Mouse (Mus musculus) left cerebral cortex, adult 18-20 months (tissue): ENCODE data around the gene Rundc1. TPM values are rescaled to one million over a fixed set of nuclear protein-coding genes. Genes with fewer than 3 reads are reported as not detected.
"Not testable (repeated sequence)": the region's sequence is repeated elsewhere in the genome, so short reads cannot be mapped to it uniquely, and the experiment has no call there.

Experiments
- DNase-seq, 2 experiments: peaks; one replicate each; pipeline ENCODE4 v3.0.0; 2021 to 2022; ENCODE audit warnings: low spot score in 2 of 2, mixed read lengths in 1 of 2
- long read RNA-seq, 2 experiments: library from polyadenylated mRNA; stranded (forward); transcript quantifications; one replicate each; pipeline ENCODE4 v2.0.0; 2021
- total RNA-seq, 2 experiments: library from RNA; stranded (reverse); gene quantifications; 2 replicates each; pipeline ENCODE4 v1.2.3; 2021

Gene Rundc1
- 10 to 100 TPM; 40.9 to 46.9 TPM for total RNA-seq
- long read RNA-seq, experiment 1, transcript Rundc1-201 (5 exons, 3,223 nt) = major isoform, 6 of 117 reads
- long read RNA-seq, experiment 1, partial matches to known transcripts = 16 of 117 reads
- long read RNA-seq, experiment 1, other reads (novel, unspliced or antisense) = 95 of 117 reads
- long read RNA-seq, experiment 2, transcript Rundc1-201 (5 exons, 3,223 nt) = major isoform, 6 of 73 reads
- long read RNA-seq, experiment 2, partial matches to known transcripts = 11 of 73 reads
- long read RNA-seq, experiment 2, other reads (novel, unspliced or antisense) = 56 of 73 reads

- DNase-seq = peak; percentile 99
Measured at GRCm38 (mm10) chr11:101424925-101425813, at the start of gene Rundc1, which contains the start of gene Ptges3l. Gene Rundc1, plus strand, starts transcription at chr11:101425085. Gene Ptges3l, minus strand, starts transcription at chr11:101425333.

- DNase-seq = not testable (repeated sequence)
Measured at GRCm38 (mm10) chr11:101378196-101378595, 46.7 kb upstream of the Rundc1 start.

GRCm38 (mm10) chr11:101378926-101379325, 46.0 kb upstream of the Rundc1 start:
- DNase-seq = no peak

- no peak for DNase-seq
Measured at GRCm38 (mm10) chr11:101381817-101382216, 43.1 kb upstream of the Rundc1 start.

GRCm38 (mm10) chr11:101395110-101395509, 29.8 kb upstream of the Rundc1 start:
- peak; percentile 71 to 74 for DNase-seq

GRCm38 (mm10) chr11:101415306-101415705, 9.6 kb upstream of the Rundc1 start:
- no peak for DNase-seq

GRCm38 (mm10) chr11:101416433-101417100, 8.3 kb upstream of the Rundc1 start:
- no peak for DNase-seq

- DNase-seq = peak; percentile 91 to 92
Measured at GRCm38 (mm10) chr11:101417101-101417855, 7.6 kb upstream of the Rundc1 start, which contains the start of gene Aarsd1. Gene Aarsd1, minus strand, starts transcription at chr11:101417615.

GRCm38 (mm10) chr11:101418991-101419390, 5.9 kb upstream of the Rundc1 start:
- peak in 1 of 2 experiments; percentile 31 for DNase-seq

- DNase-seq = no peak
Measured at GRCm38 (mm10) chr11:101419610-101420009, 5.3 kb upstream of the Rundc1 start.

GRCm38 (mm10) chr11:101420148-101420547, 4.7 kb upstream of the Rundc1 start:
- no peak for DNase-seq

GRCm38 (mm10) chr11:101424105-101424851, 607 bp upstream of the Rundc1 start, which contains the start of gene Gm27029:
Gene Gm27029, minus strand, starts transcription at chr11:101424796.
- peak; percentile 36 to 49 for DNase-seq

GRCm38 (mm10) chr11:101426165-101426564, 1.3 kb downstream of the Rundc1 start:
- DNase-seq = no peak

GRCm38 (mm10) chr11:101431327-101431726, 6.4 kb downstream of the Rundc1 start:
- DNase-seq = no peak

- DNase-seq = no peak
Measured at GRCm38 (mm10) chr11:101433396-101433795, 8.5 kb downstream of the Rundc1 start.

- DNase-seq = no peak
Measured at GRCm38 (mm10) chr11:101435831-101436230, 10.9 kb downstream of the Rundc1 start.

- DNase-seq = no peak
Measured at GRCm38 (mm10) chr11:101436916-101437315, 12.0 kb downstream of the Rundc1 start.

GRCm38 (mm10) chr11:101438006-101438405, 13.1 kb downstream of the Rundc1 start:
- not testable (repeated sequence) for DNase-seq

GRCm38 (mm10) chr11:101441450-101442126, 16.7 kb downstream of the Rundc1 start:
- not testable (repeated sequence) for DNase-seq
